Mouse (Mus musculus): ENCODE data around the gene Prkar1b. TPM values are rescaled to one million over a fixed set of nuclear protein-coding genes. Genes with fewer than 3 reads are reported as not detected.

Gene Prkar1b
- polyA plus RNA-seq, 1 experiment from 2014 or later: 0.62 TPM

DNA sequence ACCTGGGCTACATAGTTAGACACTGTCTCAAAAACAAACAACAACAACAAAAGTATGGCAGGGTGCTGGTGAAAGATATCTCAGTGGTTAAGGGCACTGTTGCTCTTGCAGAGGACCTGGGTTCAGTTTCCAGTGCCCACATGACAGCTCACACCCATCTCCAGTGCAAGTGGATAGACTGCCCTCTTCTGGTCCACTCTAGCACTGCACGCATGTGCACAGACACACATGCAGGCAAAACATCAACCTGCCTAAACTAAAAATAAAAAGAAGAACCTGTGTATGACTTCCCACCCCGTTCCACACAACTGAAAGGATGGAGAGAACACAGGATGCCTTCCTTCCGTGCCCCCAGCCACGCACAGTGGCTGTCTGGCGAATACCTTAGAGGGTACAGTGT lies 61.6 kb downstream of the Prkar1b start:
- Histone ChIP-seq H3K27me3 (ENCODE audit: insufficient read depth, low read length) (no peaks in the 10 kb centered on the region), H3K4me2 (ENCODE audit: low read depth, low read length) (no peak overlapping the region), H3K9ac (replicated peaks) (no peak overlapping the region), H3K4me1 (ENCODE audit: insufficient read depth) (no peaks in the 10 kb centered on the region), H3K4me3 (ENCODE audit: low read depth, low read length) (no peak overlapping the region), H3K36me3 (replicated peaks; ENCODE audit: insufficient read depth, low read length) (no peaks in the 10 kb centered on the region), H3K27ac (ENCODE audit: low read depth) (no peak overlapping the region), H3K9me3 (ENCODE audit: low read length) (no peaks in the 10 kb centered on the region)
- DNase-seq (peak; percentile 41), ATAC-seq (no peak)
- WGBS (ENCODE audit: insufficient replicate concordance): 80% methylated on average over 5 of the region's 5 CpGs
- no peak for TF ChIP-seq EP300 (IDR thresholded peaks at IDR 0.05; ENCODE audit: low read depth)
- peak; percentile 59 for TF ChIP-seq CTCF (IDR thresholded peaks at IDR 0.05; ENCODE audit: low read depth)

DNA sequence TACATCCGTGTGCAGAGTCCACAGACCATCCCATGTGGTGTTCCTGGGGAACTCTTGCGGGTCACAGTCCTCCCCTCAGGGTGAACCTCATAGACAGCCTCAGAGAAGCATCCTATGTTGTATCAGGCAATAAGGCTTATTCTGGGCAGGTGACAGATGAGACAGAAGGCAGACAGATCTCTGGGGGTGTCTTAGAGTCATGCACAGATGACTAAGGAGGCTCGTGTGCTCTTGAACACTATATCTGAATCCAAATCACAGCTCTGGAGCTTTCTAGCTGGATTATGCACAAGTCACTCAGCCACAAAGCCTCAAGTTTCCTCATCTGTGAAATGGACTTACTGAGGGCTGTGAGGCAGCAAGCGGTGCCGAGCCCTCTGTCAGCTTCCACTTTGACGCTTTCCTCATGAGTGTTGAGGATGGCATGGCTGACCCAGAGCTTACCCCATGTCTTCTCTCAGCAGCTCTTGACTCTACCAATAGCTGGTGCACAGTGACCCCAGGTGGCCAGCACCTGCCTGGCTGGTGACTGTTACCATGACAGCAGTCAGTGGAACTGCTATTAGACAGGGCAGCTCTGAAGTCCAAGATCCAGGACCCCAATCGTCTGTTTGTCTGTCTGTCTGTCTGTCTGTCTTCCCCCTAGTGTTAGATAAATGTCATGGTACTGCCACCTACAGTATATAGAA lies 64.8 kb downstream of the Prkar1b start:
- Histone ChIP-seq H3K27me3 (ENCODE audit: insufficient read depth, low read length) (no peaks in the 10 kb centered on the region), H3K27ac (ENCODE audit: low read depth) (no peak overlapping the region), H3K9ac (replicated peaks) (no peak overlapping the region), H3K4me3 (ENCODE audit: low read depth, low read length) (no peak overlapping the region), H3K4me2 (ENCODE audit: low read depth, low read length) (no peak overlapping the region), H3K36me3 (replicated peaks; ENCODE audit: insufficient read depth, low read length) (no peaks in the 10 kb centered on the region), H3K4me1 (ENCODE audit: insufficient read depth) (no peaks in the 10 kb centered on the region), H3K9me3 (ENCODE audit: low read length) (no peaks in the 10 kb centered on the region)
- TF ChIP-seq CTCF (IDR thresholded peaks at IDR 0.05; ENCODE audit: low read depth) (peak; percentile 70), EP300 (IDR thresholded peaks at IDR 0.05; ENCODE audit: low read depth) (no peak)
- WGBS (ENCODE audit: insufficient replicate concordance): 66% methylated on average over 7 of the region's 7 CpGs
- no peak for ATAC-seq
- peak; percentile 51 for DNase-seq

DNA sequence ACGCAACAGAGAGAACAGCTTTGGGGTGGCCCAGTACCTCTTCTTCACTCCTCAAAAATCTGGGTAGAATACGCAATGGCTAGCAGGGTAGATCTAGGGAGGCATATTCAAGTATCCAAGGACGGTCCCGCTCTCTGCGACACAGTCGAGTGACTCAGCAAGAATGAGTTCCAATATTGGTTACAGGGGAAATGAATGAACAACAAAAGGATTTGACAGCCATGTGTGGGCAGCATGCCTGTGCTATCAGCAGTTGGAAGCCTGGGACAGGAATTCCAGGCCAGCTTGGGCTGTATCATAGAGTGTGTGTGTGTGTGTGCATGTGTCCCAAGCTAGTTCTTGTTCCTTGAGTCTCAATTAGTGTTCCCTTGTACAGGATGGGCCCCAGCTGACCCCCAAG lies 65.5 kb downstream of the Prkar1b start:
- Histone ChIP-seq H3K9me3 (ENCODE audit: low read length) (no peaks in the 10 kb centered on the region), H3K27me3 (ENCODE audit: insufficient read depth, low read length) (no peaks in the 10 kb centered on the region), H3K9ac (replicated peaks) (no peak overlapping the region), H3K4me3 (ENCODE audit: low read depth, low read length) (no peak overlapping the region), H3K27ac (ENCODE audit: low read depth) (no peak overlapping the region), H3K36me3 (replicated peaks; ENCODE audit: insufficient read depth, low read length) (no peaks in the 10 kb centered on the region), H3K4me2 (ENCODE audit: low read depth, low read length) (no peak overlapping the region), H3K4me1 (ENCODE audit: insufficient read depth) (no peaks in the 10 kb centered on the region)
- DNase-seq (no peak), ATAC-seq (no peak)
- 57% methylated on average over 6 of the region's 6 CpGs for WGBS (ENCODE audit: insufficient replicate concordance)
- no peak for TF ChIP-seq EP300 (IDR thresholded peaks at IDR 0.05; ENCODE audit: low read depth)
- TF ChIP-seq CTCF (IDR thresholded peaks at IDR 0.05; ENCODE audit: low read depth): no peak

DNA sequence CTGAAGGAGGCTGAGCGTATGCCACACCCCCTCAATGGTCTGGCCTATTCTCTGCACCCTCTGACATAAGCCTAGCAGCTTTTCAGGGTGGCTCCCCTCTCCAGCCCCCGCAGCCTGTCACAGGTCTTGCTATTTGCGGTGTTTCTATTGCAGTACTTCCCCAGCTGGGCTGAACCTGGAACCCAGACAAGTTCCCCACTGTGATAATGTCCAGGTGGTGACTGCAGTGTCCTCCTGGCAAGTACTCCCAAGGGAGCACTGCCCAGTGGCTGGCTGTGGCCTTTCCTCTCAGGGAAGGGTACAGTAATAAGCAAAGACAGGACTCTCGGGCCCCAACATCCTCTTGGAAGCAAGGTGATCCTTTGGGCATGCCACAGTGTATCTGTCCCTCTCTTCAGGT lies 66.0 kb downstream of the Prkar1b start:
- TF ChIP-seq CTCF (IDR thresholded peaks at IDR 0.05; ENCODE audit: low read depth): no peak
- no peak for TF ChIP-seq EP300 (IDR thresholded peaks at IDR 0.05; ENCODE audit: low read depth)
- Histone ChIP-seq H3K27ac (ENCODE audit: low read depth) (no peak overlapping the region), H3K9me3 (ENCODE audit: low read length) (no peaks in the 10 kb centered on the region), H3K4me2 (ENCODE audit: low read depth, low read length) (no peak overlapping the region), H3K9ac (replicated peaks) (no peak overlapping the region), H3K4me1 (ENCODE audit: insufficient read depth) (no peaks in the 10 kb centered on the region), H3K36me3 (replicated peaks; ENCODE audit: insufficient read depth, low read length) (no peaks in the 10 kb centered on the region), H3K27me3 (ENCODE audit: insufficient read depth, low read length) (no peaks in the 10 kb centered on the region), H3K4me3 (ENCODE audit: low read depth, low read length) (no peak overlapping the region)
- DNase-seq: no peak
- 72% methylated on average over 4 of the region's 4 CpGs for WGBS (ENCODE audit: insufficient replicate concordance)
- ATAC-seq: no peak

DNA sequence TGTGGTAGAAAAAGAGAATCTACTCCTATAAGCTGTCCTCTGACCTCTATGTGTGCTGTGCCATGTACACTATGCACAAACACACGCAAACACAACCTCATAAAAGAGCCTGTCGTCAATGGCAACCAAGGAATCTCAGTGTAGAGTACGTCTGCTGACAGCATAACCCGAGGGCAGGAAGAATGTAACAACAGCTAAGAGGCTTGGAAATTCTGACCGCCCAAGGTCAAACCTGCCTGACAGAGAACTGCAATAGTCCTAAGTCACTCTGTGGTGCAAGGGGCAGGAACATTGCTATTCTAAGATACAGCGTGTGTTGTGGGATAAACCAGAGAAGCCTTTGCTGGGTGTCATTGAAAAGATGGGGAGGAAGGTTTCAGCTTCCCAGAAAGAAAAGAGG lies 68.4 kb downstream of the Prkar1b start:
- H3K4me2 ChIP-seq (ENCODE audit: low read depth, low read length): no peak overlapping the region
- H3K9me3 ChIP-seq (ENCODE audit: low read length): no peaks in the 10 kb centered on the region
- 48% methylated on average over 6 of the region's 6 CpGs for WGBS (ENCODE audit: insufficient replicate concordance)
- H3K27me3 ChIP-seq (ENCODE audit: insufficient read depth, low read length): no peaks in the 10 kb centered on the region
- ATAC-seq (no peak), DNase-seq (no peak)
- H3K36me3 ChIP-seq (replicated peaks; ENCODE audit: insufficient read depth, low read length): no peaks in the 10 kb centered on the region
- H3K27ac ChIP-seq (ENCODE audit: low read depth): no peak overlapping the region
- no peak overlapping the region for H3K4me3 ChIP-seq (ENCODE audit: low read depth, low read length)
- no peak overlapping the region for H3K9ac ChIP-seq (replicated peaks)
- TF ChIP-seq CTCF (IDR thresholded peaks at IDR 0.05; ENCODE audit: low read depth): no peak
- no peak for TF ChIP-seq EP300 (IDR thresholded peaks at IDR 0.05; ENCODE audit: low read depth)
- H3K4me1 ChIP-seq (ENCODE audit: insufficient read depth): no peaks in the 10 kb centered on the region

DNA sequence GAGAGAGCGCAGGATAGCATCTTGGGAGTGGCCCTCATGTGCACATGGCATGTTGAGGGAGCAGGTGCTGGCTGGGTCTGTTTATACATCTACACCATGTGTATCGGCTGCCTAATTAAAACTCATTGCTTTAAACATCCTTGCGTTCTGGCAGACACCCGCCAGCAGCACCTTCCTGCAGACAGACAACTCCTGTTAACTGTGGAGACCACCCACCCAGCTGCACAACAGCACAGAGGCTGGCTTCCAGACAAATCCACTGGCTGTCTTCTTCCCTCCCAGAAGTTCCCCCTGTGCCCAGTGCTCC lies 71.7 kb downstream of the Prkar1b start:
- ATAC-seq (no peak), DNase-seq (no peak)
- 83% methylated on average over 4 of the region's 4 CpGs for WGBS (ENCODE audit: insufficient replicate concordance)
- no peaks in the 10 kb centered on the region for H3K9me3 ChIP-seq (ENCODE audit: low read length)
- no peaks in the 10 kb centered on the region for H3K36me3 ChIP-seq (replicated peaks; ENCODE audit: insufficient read depth, low read length)
- TF ChIP-seq CTCF (IDR thresholded peaks at IDR 0.05; ENCODE audit: low read depth) (no peak), EP300 (IDR thresholded peaks at IDR 0.05; ENCODE audit: low read depth) (no peak)
- no peaks in the 10 kb centered on the region for H3K4me1 ChIP-seq (ENCODE audit: insufficient read depth)
- no peak overlapping the region for H3K4me2 ChIP-seq (ENCODE audit: low read depth, low read length)
- H3K9ac ChIP-seq (replicated peaks): no peak overlapping the region
- H3K4me3 ChIP-seq (ENCODE audit: low read depth, low read length): no peak overlapping the region
- H3K27ac ChIP-seq (ENCODE audit: low read depth): no peak overlapping the region
- no peaks in the 10 kb centered on the region for H3K27me3 ChIP-seq (ENCODE audit: insufficient read depth, low read length)

Data from liver, postnatal 0 days (tissue).